Mouse (Mus musculus) gastrocnemius, postnatal 36 days (tissue): ENCODE data around the gene Cxcr4. TPM values are rescaled to one million over a fixed set of nuclear protein-coding genes. Genes with fewer than 3 reads are reported as not detected.

Experiments
- DNase-seq, 2 experiments: peaks; one replicate each; pipeline ENCODE4 v3.0.0; 2022
- intact Hi-C: fragments of 180-260 bp; cut with DNase I; formaldehyde crosslinking; loops from one replicate; pipeline ENCODE4 v1.15.1; 2025
- total RNA-seq, 2 experiments: library from RNA; stranded (reverse); gene quantifications; 2 replicates each; pipeline ENCODE4 v1.2.3; 2021

Cxcr4 gene
- total RNA-seq, 2 experiments from 2014 or later, result 3.2 to 3.5 TPM

GRCm38 (mm10) chr1:128583279-128583872 lies 8.7 kb downstream of the Cxcr4 start:
- intact Hi-C loops, result no loop called here
- no peak for DNase-seq

- DNase-seq, result no peak
- intact Hi-C loops, result no loop called here
Measured at GRCm38 (mm10) chr1:128580321-128580720, 11.8 kb downstream of the Cxcr4 start.

DNA sequence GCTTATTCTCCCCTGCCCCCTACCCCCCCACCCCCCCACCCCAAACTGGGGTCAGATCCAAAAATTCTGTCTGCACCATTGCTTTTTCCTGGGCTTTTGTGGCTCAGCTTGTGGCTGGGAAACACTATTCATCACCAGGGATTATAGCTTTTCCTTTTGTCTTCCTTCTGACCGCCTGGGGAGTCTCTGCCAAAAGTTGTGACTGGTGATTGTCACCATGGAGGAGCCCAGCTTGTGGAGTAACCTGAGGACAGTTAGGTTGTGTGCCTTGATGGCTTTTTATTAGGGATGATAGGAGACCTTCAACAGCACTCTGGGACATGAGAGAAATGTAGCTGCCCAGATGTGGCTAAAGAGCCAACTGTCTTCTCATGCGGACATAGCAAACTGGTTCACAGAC lies 13.6 kb downstream of the Cxcr4 start:
- DNase-seq, result no peak
- intact Hi-C loops, result no loop called here

- intact Hi-C loops, result no loop called here
- no peak for DNase-seq
Measured at GRCm38 (mm10) chr1:128575096-128575495, 17.0 kb downstream of the Cxcr4 start.

GRCm38 (mm10) chr1:128571033-128571432 lies 21.1 kb downstream of the Cxcr4 start:
- no peak for DNase-seq
- intact Hi-C loops, result no loop called here

GRCm38 (mm10) chr1:128569992-128570648 lies 22.0 kb downstream of the Cxcr4 start:
- DNase-seq, result no peak
- intact Hi-C loops, result no loop called here

DNA sequence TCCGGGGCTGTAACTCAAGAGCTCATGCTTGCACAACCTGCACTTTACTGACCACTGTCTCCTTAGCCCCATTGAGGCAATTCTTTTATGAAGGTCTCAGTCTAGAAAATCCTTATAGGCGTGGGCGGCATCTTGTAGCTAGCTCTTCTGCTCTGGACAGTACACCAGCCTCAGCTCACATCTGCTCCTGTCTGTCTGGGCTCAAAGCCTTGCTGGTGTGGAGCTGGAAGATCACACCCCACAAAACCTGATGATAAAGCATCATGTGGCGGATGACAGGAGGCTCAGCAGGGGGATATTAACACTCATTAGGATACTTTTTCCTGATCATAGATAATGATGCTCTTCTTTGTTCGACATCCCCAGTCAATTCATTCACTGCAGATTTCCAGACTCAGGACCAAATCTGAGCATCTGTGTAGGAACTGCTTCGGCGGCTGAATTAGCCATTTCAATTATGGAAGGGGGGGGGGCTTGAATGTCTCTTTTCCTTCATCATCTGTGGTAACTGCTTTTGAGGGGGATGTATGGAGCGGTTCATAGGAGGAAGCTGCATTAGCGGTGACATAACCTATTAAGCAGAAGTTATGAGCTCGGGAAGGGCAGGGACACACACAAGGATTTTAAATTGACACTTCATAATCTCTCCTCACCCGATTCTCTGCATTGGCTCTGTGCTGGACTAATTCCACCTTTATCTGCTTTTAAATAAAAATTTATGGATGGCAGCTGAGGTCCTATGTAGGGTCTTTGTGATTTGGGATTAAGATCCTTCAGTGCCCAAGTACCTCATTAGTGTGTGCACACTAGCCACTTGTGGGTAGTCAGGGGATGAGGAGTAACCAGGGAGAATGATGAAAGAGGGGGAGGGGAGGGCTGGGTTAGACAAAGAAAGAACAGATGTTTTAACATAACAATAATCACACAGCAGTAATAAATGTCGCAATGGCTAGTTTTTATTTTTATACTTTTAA lies 24.6 kb downstream of the Cxcr4 start:
- no peak for DNase-seq
- intact Hi-C loops, result no loop called here

- no peak for DNase-seq
Measured at GRCm38 (mm10) chr1:128563905-128564304, 28.2 kb downstream of the Cxcr4 start.

DNA sequence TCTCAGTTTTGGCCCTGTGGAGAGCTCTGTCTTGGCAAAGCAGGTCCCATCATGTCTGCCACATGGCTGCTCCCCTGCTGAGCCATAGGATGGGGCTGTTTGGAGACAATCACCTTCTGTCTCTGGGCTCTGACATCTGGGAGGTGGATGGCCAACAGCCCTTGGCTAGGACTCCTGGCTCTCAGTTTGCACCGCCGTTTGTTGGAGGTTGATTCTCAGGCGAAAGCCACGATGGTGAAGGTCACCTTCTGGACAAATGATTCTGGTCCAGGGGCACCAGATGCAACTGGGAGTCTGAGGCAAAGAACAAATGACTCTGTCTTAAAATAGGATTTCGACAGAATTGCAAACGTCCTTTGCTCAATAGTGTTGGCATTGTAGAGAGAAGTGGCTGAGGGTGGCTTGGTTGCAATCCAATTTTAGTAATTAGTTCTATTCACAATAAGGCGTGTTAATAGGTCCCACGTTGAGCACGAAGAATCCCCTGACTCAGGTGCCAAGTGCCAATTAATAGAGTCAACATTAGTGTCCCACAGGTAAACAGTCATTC lies 30.7 kb downstream of the Cxcr4 start:
- intact Hi-C loops, result no loop called here
- no peak for DNase-seq

More at GRCm38 (mm10) chr1:128563905-128564304, 28.2 kb downstream of the Cxcr4 start:
- intact Hi-C loops, result no loop called here

GRCm38 (mm10) chr1:128560452-128561324 lies 31.4 kb downstream of the Cxcr4 start:
- no peak for DNase-seq
- intact Hi-C loops, result no loop called here

DNA sequence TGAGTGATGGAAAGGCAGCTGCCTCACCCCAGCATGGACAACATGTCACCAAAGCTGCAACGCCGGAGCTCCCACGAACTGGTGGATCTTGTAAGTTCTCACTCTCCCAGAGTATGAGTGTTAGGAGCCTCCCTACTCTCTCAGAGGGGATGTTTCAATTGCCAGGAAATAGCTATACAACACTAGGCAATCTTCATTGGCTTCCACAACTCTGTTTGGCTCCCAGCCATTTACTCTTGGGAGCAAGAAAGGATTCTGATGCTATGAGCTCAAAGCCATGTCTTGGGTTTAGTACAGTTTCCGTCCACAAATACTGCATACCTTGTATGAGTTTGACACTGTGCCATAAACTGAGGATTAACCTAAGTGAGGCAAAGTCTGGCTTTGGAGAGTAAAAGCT lies 34.1 kb downstream of the Cxcr4 start:
- no peak for DNase-seq
- intact Hi-C loops, result no loop called here

- intact Hi-C loops, result no loop called here
- no peak for DNase-seq
Measured at GRCm38 (mm10) chr1:128552545-128552944, 39.5 kb downstream of the Cxcr4 start.

DNA sequence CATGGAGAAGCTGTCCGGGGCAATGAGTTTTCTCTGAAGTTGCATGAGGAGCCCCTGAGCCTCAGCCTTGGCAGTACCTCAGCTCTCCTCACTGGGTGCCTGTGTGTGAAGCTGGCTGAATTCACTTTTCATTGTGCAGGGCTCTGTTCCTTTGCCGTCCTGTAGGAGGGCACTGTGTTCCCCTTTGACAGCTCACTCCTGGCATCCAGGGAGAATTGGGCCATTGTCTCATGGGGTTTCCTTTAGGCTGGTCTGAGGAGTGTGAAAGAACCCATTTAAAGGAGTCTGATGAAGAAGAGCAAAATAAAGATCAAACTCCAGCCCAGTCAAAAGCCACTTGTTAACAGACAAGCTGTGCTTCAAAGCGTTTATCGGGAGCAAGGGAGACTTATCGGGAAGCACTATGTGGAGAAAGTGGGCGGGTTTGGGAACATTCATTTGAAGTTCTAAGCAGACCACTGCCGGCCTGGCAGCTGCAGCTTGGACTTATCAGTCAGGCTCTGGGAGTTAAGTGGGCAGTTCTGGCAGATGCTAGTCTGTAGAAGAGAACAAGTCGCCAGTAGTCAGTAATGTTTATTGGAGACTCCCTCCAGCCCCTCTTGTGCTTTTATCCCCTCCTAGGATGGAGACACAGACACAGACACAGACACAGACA lies 40.2 kb downstream of the Cxcr4 start:
- intact Hi-C loops, result no loop called here
- DNase-seq, result no peak

DNA sequence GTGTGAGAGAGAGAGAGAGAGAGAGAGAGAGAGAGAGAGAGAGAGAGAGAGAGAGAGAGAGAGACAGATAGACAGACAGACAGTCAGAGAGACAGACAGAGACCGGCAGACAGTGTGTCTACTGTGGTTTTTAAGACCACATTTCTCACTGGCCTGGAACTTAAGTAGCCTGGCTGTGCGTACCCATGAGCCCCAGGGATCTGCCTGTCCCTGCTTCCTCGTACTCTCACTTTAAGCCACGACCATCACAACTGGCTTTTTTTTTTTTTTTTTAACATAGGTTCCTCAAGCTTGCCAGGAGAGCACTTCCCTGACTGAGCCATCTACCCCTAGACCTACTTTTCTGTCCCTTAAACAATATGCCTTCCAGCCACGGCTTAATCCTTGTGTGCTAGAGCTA lies 42.7 kb downstream of the Cxcr4 start:
- intact Hi-C loops, result no loop called here
- DNase-seq, result no peak

DNA sequence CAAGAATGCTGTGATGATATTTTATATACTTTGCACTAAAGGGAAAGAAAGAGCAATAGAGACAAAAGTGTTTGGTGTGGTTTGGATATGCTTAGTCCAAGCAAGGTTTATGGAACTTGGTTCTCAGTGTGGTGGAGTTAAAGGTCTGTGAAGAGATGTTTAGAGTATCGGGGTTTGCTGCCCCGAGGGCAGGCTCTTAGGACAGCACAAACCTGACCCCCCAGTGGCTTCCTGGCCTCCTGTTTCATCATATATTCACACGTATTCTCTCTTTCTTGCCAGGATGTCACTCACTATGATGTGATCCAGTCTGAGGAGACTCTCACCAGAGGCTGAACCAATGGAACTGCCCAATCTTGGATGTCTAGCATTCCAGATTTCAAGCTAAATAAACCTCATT lies 43.1 kb downstream of the Cxcr4 start:
- DNase-seq, result no peak
- intact Hi-C loops, result no loop called here

- no peak for DNase-seq
- intact Hi-C loops, result no loop called here
Measured at GRCm38 (mm10) chr1:128548220-128548998, 43.7 kb downstream of the Cxcr4 start.

DNA sequence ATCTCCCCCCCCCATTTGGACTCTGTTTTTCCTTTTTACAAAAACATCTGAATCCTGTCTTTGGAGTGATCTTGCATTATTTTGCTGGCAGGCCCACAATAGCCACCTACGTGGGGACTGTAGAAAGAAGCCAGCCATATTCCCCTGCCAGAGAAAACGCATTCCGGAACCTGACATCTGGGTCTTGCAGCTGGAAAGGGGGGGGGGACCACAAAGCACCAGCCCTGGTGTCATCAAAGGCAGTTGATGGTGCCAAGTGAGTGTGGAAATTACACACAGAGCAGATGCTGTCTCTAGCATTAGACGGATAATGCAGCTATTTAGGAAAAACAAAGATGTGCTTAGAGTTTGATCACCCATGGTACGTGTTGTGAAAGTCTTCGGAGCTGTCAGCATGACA lies 46.4 kb downstream of the Cxcr4 start:
- no peak for DNase-seq
- intact Hi-C loops, result no loop called here

- intact Hi-C loops, result no loop called here
- DNase-seq, result no peak
Measured at GRCm38 (mm10) chr1:128543137-128543536, 49.0 kb downstream of the Cxcr4 start.

DNA sequence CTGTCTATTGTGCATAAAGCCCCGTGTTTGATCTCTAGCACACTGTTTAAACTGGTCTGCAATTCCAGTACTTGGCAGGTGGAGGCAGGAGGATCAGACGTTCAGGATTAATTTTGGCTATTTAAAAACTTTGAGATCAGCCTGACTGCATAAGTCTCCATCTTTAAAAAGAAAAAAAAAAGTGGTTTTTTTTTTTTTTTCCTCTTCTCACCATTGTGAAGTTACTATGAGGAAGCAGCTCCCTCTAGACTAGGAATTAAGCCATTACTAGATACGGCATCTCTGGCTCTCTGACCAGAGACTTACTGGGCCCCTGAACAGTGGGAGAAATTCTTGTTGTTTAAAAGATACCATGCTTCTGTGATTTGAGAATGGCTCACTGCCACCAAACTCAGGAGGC lies 49.5 kb downstream of the Cxcr4 start:
- no peak for DNase-seq
- intact Hi-C loops, result no loop called here
